Mouse (Mus musculus): ENCODE data around the gene Tm9sf2. TPM values are rescaled to one million over a fixed set of nuclear protein-coding genes. Genes with fewer than 3 reads are reported as not detected.

The Tm9sf2 gene
- total RNA-seq (2014; fragmentation: Nextera tagmentation) (62.7 and 67.8 TPM in 2 replicates), total RNA-seq (2017) (108 and 113 TPM in 2 replicates)

- ATAC-seq (replicated peaks; ENCODE audit: poor library complexity, severe bottlenecking) = peak; percentile 71
Observed at GRCm38 (mm10) chr14:122106822-122107468, at the start of gene Tm9sf2. TSS of gene Tm9sf2 (plus strand) at chr14:122107038.

- peak; percentile 30 for ATAC-seq (replicated peaks; ENCODE audit: poor library complexity, severe bottlenecking)
Observed at GRCm38 (mm10) chr14:122057941-122058346, 48.9 kb upstream of the Tm9sf2 start.

GRCm38 (mm10) chr14:122060642-122061041 is 46.2 kb upstream of the Tm9sf2 start:
- ATAC-seq (replicated peaks; ENCODE audit: poor library complexity, severe bottlenecking) = peak; percentile 75

DNA sequence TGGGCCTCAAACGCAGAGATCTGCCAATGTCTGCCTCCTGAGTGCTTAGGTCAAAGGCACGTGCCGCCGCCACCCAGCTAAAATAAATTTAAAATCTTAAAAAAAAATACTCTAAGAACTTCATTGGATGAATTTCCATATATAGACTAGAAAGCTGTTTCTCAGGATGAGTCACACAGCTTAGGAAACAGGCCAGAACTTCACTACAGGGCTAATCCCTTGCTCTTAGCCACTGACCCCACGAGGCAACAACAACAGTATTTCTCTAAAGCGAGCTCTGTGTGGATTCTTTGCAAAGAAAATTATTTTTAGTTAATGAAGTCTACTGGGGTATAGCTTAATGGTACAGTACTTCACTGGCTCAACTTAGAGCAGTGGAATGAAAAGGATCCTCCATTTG is 45.5 kb upstream of the Tm9sf2 start:
- no peak for ATAC-seq (replicated peaks; ENCODE audit: poor library complexity, severe bottlenecking)

DNA sequence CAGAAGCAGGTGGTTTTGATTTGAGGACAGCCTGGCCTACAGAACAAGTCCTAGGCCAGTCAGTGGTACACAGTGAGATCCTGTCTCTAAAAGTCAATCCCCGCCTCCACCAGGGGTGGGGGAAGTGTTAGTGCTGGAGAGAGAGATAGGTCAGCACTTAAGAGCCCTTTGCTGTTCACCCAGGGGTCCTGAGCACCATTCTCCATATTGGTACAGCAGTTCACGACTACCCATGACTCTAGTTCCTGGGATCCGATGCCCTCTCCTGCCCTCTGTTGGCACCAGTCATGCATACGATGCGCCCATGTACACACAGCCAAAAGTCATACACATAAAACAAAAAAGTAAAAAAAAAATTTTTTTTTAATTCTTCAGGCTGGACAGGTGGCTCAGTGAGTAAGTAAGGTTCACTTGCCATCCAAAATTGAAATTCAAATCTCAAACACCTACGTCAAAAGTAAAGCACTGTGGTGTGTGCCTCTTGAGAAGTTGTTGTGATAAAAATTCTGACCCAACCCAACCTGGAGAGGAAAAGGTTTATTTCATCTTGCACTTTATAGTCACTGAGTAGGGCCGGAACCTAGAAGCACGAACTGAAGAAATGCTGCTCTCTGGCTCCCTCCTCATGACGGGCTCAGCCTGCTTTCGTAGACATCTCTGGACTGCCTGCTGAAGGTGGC is 44.3 kb upstream of the Tm9sf2 start:
- no peak for ATAC-seq (replicated peaks; ENCODE audit: poor library complexity, severe bottlenecking)

DNA sequence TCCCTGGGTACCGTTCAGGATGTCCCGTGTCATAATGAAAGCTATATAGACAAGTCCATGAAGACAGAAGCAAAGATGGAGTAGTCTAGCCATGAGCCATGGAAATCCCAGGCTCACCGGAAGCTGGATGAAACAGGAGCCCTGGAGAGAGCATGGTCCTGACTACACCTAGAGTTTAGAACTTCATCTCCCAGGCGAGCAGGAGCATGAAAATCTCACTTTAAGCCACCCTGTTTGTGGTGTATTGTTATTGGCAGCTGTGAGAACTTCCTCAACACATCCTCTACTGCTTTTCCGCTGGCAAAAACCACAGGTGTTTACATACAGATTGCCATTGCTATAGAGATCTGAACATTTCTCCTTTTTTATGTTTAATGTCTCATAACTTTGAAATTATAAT is 43.2 kb upstream of the Tm9sf2 start:
- ATAC-seq (replicated peaks; ENCODE audit: poor library complexity, severe bottlenecking) = peak; percentile 29

DNA sequence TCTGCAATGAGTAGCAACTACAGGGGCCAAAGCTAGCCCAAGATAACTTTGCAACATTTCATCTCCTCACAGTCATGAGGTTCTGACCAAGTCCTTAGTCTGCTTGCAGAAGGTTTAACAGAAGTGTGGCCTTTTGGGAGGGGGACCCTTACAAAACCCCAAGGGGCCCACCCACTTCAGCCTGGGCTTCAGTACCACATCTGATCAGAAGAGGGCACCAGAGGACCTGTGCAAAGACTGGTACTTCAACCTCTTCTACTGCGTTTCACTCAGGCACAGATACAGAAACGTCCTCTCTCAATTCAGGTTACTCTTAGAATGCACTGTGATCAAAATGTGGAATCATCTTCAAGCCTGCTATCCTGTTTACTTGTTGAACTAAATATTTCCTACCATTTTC is 42.3 kb upstream of the Tm9sf2 start:
- peak; percentile 45 for ATAC-seq (replicated peaks; ENCODE audit: poor library complexity, severe bottlenecking)

DNA sequence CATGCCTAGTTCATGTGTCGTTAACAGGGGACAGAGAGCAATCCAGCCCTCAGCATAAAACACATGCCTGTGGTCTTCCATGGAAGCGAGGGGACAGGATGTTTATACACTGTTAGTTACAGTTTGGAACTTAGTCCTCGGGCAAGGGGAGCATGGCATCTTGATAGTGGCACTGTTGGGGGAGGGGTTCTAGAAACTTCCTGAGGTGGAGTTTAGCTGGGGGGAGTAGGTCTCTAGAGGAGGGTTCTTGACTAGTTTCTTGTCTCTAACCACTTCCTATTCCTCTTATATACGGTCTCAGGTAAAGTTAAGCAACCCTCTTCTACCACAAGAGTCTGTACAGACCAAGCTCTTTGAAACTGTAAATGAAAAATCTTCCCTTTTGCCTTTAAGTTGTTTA is 40.6 kb upstream of the Tm9sf2 start:
- ATAC-seq (replicated peaks; ENCODE audit: poor library complexity, severe bottlenecking) = peak; percentile 40

DNA sequence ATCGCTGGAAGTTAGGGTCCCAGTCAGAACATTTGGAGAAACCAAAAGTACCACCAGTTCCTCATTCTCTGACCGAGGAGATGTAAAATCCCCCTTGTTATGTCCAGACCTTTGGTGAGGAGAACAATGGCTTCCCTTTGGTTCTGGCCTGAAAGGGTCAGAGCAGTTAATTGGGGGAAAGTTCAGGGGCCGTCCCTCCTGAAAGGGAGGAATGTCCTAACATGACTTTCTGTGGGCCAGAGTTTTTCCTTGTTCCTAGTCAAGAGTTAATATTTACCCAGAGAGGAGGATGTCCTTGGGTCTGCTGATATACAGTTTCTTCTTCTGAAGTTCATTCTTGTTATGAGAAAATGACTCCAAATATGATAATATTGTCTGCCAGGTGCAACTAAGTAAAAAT is 38.8 kb upstream of the Tm9sf2 start:
- peak; percentile 28 for ATAC-seq (replicated peaks; ENCODE audit: poor library complexity, severe bottlenecking)

DNA sequence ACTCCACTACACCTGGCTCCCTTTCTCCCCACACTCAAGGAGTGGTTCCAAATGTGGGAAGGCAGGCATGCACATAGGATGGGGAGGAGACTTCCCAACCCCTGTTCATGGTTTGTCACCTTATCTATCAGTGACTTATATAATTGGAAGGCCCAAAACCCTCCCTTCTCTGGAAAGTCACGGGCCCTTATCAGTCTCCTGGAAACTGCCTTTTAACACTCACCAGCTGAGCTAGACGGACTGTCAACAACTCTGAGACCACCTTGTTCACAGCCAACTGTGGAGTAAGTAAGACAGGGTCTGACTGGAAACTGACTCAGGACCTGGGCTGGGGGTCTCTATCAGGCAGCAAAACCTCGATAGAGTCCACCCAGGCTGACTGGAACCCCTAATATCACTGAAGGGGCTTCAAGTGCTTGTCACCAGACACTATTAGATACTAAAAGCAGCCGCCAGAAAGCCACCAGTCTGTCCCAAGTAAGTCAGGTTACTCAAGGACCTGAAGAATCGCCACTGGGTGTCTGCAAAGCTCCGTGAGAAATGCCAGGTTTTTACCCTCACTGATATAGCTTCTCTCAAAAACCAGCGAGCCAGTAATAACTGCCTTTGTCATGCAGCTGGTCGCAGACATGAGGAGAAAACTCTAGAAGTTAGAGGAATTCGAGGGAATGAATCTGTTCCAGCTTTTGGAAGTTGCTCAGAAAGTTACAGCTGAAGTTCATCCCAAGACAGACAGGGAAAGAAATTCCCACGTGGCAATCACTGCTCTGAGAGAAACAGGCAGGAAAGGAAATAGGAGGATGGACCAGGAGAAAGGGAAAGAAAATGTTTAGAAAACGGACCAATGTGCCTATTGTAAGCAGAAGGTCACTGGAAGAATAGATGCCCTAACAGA is 37.8 kb upstream of the Tm9sf2 start:
- no peak for ATAC-seq (replicated peaks; ENCODE audit: poor library complexity, severe bottlenecking)

GRCm38 (mm10) chr14:122069948-122070347 is 36.9 kb upstream of the Tm9sf2 start:
- peak; percentile 38 for ATAC-seq (replicated peaks; ENCODE audit: poor library complexity, severe bottlenecking)

- ATAC-seq (replicated peaks; ENCODE audit: poor library complexity, severe bottlenecking) = no peak
Observed at GRCm38 (mm10) chr14:122073422-122073821, 33.4 kb upstream of the Tm9sf2 start.

DNA sequence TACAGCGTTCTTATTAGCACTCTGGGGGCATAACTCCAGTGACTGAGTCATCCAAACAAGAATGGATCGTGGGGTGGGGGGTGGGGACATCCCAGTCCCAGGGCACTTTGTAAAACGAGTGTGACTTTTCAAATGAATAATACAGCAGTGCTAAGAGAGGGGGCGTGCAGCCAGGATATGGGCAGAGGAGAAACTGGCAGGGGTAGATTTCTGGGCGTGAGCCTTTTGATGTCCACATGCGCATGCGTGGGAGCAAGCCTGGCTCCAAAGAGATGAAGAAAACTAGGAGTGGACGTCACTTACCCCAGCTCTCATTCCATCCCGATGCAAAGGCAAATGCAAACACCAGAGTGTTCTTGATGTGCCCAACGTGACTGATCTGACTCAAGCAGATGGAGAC is 32.5 kb upstream of the Tm9sf2 start:
- no peak for ATAC-seq (replicated peaks; ENCODE audit: poor library complexity, severe bottlenecking)

GRCm38 (mm10) chr14:122075485-122076200 is 31.2 kb upstream of the Tm9sf2 start:
- ATAC-seq (replicated peaks; ENCODE audit: poor library complexity, severe bottlenecking) = no peak

DNA sequence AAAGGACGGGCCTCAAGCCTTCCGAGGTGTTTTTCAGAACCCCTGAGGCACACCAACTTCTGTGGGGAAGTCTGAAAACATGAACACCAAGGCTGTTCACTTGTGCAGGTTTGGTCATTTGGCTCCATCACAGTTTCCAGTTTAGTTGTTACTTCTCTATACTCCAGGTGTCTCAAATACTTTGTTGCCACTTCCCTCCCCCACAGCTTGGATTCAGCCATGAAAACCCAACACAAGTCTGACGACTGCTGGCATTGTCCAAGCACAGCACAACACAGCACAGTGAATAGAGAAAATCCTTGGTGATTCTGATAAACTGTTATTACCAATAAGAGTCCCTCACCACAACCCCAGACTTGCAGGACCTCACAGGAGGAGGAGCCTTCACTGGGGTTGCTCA is 29.8 kb upstream of the Tm9sf2 start:
- no peak for ATAC-seq (replicated peaks; ENCODE audit: poor library complexity, severe bottlenecking)

GRCm38 (mm10) chr14:122079428-122079827 is 27.4 kb upstream of the Tm9sf2 start:
- ATAC-seq (replicated peaks; ENCODE audit: poor library complexity, severe bottlenecking) = peak; percentile 87

- no peak for ATAC-seq (replicated peaks; ENCODE audit: poor library complexity, severe bottlenecking)
Observed at GRCm38 (mm10) chr14:122079921-122080320, 26.9 kb upstream of the Tm9sf2 start.

DNA sequence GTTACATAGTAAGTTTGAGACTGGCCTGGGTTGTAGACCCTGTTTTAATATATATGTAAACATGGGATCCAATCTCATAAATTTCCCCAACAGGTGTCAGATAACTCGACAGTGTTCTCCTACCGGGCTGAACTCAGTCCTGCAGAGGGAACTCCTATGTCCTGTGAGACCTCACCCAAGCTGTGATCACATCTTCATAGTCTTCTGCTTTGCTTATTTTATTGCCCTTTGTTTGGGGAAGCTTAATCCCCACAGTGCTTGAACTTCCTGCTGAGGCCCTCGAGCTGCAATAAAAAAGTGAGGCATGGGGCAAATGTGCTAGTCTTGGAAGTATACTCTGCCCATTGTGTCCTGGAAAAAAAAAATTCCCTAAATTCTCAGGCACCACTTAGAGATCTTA is 25.5 kb upstream of the Tm9sf2 start:
- ATAC-seq (replicated peaks; ENCODE audit: poor library complexity, severe bottlenecking) = no peak

DNA sequence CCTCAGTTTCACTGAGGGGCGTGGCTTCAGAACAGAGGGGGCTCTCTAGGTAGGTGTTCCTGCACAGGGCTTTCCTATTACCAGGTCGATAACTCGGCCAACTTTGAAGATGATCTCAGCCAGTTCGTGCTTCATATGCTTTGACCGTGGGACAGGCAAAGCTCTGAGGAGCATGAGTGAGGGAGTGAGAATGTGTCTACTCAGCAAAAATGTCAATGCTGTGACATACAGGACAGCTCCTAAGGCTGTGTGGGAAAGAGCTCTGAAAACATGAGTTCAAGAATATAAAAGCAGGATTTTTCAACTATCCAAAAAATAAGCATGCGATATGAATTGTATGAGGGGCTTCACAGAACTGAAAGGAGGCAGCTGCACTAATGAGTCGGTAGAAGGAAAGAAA is 23.3 kb upstream of the Tm9sf2 start:
- ATAC-seq (replicated peaks; ENCODE audit: poor library complexity, severe bottlenecking) = no peak

DNA sequence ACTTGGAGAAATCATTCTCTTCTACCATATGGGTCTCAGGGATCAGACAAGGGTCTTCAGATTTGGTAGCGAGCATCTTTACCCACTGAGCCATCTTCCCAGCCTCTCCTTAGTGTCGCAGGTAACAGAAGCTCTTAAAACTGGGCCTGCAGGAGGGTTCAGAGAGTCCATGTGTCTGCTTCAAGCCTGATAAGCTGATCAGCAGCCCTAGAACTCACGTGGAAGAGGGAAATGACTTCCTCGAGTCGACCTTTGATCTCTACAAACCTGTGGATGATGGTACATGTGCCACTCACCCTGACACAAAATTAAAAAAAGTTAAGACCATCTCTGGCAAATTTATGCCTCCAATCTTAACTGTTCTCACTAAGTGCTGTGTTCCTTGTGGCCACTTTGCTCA is 18.9 kb upstream of the Tm9sf2 start:
- no peak for ATAC-seq (replicated peaks; ENCODE audit: poor library complexity, severe bottlenecking)
